Mouse (Mus musculus) urinary bladder, postnatal 25 days (tissue): Measurements from ENCODE around the gene Lrp10.

Experiments used
- DNase-seq: peaks from one replicate; pipeline ENCODE4 v3.0.0; 2022; ENCODE audit warnings: low spot score

Lrp10 gene

DNA sequence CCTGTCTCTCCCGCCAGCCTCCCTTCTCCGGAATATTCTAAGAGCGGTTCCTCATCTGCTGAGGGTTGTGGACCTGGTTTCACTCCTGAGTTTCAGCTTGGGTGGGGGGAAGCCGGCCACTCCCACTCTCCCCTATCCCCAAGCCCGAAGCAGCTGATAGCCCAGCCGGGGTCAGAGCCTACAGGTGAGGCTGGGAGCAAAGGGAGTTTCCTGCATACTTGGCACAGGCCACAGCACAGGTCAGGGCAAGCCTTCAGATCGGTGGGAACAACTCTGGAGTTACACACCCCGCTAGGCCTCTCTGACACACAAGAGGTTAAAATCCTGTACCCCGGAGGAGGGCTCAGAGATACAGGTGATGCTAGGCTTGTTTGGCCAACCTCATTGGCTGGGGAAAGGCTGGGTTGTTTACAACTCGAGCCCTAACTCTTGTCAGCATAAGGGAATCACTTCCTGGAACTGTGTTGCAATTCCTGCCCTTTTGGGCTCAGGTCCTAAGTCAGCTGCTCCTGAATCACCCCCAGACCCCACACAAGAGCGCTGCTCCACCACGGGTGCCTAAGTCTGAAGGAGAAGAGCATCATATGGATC is 29.9 kb upstream of the Lrp10 start:
- peak; percentile 49 for DNase-seq

DNA sequence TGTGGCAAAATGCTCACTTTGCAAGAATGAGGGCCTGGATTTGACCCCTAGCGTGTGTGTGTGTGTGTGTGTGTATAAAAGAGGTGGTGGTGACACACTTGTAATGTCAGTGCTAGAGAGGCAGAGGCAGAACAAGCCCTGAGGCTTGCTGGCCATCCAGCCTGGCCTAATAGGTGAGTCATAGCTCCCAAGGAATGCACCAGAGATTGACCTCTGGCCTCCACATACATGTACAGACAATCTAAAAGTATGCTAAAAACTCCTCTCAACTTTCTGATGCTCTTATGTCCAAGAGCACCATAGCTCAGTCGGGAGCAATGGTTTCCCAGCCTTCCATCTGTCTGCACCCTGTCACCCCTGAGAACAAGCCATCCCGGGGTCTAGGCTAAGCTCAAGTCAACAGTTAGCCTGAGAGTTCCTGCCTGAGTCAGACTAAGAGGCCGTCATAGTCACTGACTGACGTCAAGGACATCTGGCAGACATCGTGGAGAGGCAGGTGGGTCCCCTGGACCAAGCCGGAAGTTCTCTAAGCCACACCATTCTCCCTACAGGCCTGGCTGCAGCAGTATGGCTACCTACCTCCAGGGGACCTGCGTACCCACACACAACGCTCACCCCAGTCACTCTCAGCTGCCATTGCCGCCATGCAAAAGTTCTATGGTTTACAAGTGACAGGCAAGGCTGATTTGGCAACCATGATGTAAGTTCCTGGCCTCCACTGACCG is 28.6 kb upstream of the Lrp10 start:
- no peak for DNase-seq

DNA sequence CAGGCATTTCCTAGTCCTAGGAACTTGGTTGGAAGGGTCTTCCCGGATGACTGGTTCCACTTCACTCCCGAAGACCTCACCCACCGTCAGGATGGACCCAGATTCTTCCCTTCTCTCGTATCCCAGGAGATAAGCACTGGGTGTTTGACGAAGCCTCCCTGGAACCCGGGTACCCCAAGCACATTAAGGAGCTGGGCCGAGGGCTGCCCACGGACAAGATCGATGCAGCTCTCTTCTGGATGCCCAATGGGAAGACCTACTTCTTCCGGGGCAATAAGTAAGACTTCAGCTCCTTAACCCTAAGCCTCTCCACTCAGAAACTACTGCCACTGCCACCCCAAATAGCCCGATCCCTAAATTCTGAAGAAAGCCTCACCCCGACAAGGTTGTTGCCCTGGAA is 24.8 kb upstream of the Lrp10 start:
- no peak for DNase-seq

DNA sequence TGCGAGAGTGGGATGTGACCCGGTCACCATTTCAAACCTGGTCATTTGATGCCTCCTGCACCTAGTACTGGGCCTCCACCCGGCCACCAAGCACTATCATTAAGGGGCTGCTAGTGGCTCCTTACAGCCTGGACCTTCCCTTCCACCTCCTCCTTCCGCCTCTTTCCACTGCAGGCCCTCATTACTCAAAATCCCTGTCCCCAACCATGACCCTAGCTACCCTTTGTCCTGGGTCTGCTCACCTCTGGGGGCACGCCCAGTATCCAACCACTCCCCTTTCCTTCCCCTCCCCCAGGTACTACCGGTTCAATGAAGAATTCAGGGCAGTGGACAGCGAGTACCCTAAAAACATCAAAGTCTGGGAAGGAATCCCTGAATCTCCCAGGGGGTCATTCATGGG is 24.3 kb upstream of the Lrp10 start:
- DNase-seq, result no peak

DNA sequence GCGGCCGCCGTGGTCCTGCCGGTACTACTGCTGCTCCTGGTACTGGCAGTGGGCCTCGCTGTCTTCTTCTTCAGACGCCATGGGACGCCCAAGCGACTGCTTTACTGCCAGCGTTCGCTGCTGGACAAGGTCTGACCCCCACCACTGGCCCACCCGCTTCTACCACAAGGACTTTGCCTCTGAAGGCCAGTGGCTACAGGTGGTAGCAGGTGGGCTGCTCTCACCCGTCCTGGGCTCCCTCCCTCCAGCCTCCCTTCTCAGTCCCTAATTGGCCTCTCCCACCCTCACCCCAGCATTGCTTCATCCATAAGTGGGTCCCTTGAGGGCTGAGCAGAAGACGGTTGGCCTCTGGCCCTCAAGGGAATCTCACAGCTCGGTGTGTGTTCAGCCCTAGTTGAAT is 23.4 kb upstream of the Lrp10 start:
- no peak for DNase-seq

DNA sequence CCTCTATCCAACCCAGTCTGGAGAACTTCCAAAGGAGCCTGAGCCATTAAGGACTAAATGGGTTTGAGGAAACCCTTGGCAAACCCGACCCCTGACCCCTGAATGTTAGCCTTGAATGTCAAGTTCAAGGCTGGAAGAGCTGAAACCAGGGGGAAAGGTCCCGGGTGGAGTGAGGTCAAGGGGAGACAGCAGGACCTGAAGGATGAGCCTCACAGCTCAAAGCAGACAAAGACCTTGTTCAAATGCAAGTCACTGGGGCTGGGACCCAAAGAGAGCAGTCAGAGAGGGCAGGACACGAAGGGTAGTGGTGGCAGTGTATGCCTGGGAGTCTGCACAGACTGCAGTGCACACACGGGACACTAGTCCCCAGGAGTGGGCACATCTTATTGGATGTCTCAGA is 22.6 kb upstream of the Lrp10 start:
- no peak for DNase-seq

DNA sequence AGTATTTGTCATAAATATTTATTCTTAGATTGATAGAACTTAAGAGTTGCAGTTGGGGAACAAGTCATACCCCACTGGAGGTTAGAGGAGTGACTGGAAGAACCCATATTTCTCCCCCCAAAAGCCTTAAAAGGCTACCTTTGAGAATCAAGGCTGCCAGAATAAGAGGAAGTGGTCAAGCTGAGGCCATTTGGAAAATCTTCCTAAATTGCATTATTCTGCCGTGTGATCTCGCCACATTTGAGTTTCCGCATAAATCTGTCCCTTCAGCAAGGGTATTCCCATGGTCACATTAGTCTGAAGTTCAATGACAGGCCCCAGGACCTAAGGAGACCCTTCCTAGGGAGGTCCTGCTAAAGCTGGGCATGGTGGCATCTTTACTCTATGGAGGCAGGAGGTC is 21.4 kb upstream of the Lrp10 start:
- DNase-seq, result no peak

DNA sequence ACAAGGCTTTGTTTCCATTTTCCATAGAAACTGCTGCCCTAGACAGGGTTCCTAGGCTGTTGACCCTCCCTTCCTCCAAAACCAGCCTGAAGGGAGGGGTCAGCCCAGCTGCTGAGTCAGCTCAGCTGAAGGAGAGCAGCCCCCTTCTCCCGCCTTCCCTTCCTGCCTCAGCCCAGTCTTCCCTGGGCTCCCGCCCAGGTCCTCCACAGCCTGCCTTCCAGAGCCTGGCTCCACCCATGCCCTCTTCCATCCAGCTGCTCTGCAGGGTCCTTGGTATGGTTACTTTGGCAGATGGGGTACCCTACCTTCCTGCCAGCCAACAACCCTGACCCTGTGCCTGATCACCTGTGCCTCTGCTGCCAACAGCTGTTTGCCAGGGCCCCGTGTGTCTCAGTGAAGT is 20.7 kb upstream of the Lrp10 start:
- DNase-seq, result peak; percentile 40

DNA sequence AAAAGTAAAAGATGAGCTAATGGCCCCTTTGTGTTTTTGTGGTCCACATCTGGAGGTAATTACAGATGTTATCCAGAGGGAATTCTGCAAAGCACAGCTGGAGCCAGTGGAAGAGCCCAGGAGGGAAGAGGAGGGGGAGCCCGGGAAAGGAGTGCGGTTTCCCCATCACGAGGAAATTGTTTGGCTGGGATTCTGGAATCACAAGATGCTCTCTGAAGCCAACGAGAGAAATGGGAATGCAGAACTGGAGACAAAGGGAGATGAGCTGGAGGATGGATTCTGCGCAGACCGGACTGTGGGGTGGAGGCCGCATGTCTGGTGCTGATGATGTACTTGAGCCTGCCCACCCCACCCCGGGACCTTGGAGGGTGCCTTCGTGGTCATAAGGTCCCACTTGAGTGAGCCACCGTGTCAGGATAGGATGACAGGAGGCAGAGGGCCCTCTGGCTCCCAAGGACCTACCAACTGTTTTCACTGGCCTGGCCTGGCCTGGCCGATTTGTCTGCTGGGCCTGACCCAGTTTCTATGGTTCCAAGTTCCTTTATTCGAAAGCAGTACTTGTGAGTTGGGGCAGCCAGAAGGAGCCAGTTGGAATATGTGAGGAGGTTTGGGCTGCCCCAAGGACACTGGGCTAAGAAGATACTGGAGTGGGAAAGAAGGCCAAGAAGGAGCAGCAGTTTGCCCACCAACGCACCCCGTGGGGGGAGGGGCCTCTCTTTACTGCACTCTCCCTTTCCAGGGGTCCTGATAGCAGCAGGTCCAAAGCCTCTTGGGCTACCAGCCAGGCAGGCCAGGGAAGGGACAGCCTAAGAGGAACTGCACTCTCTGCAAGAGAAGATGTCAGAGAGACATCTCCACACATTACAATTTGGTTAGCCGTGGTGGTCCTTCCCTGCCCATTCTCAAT is 20.0 kb upstream of the Lrp10 start:
- peak; percentile 33 for DNase-seq

DNA sequence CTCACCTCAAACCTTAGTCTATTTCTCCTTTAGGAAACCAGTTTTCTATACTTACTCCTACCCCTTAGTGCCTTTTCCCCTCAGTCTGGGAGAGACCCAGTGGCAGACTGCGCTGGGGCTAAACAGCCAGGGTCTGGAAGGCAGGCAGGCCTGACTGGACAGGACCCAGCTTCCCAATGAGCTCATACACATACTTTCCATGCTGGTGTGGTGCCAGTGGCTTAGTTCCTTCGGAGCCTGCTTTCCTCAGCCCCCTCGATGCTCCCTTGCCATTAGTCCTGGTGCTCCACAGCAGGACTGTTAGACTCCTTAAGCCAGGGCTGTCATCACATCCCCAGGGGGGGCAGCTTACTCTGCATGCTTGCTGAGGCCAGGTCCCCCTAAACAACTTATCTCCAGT is 18.5 kb upstream of the Lrp10 start:
- DNase-seq, result no peak

DNA sequence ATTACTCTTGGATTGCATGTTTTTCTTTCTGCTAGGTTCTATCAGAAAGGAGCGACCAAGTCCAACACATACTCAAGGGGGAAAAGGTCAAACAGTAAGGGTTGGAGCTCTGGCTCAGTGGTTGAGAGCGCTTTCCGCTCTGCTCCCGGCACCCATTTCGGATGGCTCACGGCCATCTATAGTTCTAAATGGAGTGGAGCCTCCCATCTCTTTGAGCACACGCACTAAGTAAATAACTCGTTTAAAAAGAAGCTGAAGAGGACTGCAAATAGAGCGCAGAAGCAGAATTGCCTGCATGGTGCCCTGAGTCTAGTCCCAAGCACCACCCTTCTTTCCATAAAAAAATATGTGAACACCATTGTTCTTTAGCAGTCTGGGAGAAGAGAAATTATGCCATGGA is 10.4 kb upstream of the Lrp10 start:
- DNase-seq, result no peak

DNA sequence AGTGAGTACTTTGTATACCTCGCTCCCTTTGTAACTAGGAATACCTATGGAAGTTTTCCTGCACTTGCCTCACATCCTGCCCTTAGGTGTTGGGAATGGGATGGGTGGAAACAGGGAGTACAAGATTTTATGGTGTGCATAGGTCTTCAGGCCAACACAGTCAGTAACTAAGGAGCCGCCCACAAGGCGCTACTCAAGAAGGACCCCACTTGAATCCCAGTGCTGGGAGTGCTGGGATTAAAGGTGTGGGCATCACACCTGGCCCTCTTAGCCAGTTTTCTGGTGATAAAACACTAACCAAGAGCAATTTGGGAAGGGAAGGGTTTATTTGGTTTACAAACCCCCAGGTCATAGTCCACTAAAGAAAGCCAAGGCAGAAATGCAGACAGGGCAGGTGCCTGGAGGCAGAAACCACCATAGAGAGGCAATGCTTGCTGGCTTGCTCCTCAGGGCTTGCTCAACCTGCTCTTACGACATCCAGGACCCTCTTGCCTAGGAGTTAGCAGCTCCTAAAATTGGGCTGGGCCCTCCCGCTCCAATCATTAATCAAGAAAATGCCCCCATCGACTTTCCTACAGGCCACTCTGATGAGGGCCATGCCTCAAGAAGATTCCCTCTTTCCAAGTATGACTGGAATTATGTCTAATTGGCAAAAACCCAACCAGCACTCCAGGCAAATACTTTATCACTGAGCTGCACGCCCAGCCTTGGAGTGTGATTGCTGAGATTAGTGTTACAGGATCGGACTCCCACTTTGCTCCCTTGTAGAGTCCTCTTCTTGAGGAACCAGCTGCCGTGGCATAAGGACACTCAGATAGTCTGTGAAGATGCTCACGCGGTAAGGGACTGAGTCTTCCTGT is 9.0 kb upstream of the Lrp10 start:
- DNase-seq, result no peak

DNA sequence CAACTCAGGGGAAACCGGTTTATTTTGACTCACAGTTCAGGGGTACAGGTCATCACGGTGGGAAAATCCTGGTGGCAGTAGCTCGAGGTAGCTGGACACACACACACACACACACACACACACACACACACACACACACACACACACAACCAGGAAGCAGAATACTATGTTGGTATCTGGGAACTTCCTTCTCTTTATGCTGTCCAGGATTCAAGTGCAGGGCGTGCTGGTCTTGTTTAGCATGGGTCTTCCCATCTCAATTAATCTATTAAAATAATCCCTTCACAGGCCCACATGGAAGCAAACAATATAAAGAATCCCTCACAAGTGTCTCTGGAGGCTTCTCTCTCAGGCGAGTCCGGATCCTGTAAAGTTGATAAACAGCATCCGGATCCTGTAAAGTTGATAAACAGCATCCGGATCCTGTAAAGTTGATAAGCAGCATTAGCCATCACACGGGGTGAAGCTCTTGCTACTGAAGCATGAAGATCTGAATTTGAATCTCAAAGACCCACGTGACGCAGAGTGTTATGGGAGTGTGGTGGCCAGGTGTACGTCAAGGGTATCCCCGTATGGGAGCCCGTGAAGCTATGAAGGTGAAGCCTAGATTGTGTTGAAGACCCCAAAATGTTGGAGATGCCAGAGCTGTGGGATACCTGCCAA is 5.9 kb upstream of the Lrp10 start:
- DNase-seq, result no peak

DNA sequence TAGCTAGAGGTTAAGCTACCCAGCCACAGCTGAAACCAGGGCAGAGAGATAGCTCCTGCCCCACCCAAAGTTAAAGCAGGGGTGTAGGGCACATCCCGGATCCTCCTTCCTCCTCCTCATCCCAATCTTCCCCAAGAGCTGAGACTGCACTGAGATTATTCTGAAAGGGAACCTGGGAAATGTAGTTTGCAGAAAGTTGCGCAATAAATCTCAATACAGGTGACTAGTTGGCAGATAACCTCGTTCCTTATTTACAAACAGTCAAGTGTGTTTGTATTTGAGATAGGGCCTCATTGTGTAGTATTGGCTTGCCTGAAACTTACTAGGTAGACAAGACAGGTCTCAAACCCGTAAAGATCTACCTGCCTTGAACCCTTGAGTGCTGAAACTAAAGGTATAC is 1.8 kb upstream of the Lrp10 start:
- no peak for DNase-seq

DNA sequence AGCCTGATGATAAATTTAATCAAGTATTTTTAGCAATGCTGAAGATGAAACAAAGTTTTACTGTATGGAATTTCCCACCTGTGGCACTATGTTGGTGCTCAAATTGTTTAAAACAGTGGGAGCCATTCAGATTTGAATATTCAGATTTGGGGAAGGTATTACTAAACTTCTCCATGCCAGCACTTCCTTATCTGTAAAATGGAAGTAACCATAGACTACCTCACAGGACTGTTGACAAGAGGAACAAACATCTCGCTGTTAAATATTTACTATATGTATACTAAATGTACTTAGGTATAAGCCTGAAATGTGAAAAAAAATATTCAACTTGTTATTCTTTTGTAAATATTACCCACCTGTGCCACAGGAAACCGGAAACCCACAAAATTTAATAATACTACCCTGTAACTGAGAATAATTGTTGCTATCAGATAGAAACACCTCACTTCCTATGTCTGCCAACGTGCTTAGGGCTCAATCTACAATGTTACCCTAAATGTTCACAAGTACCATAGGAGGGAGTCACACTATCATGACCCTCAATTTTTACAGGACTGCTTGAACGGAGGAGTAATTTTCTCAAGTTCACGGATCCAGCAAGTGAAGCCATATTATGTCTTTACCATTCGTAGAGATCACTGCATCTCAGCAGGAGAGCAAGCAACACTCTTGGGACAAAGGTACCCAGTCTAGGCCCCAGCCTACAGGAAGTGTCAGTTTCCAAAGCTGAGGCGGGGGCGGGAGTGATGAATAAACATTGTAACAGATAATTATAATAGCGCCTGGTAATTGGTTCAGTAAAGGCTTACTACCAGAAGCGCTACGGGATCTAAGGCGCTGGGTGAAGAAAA is 604 bp upstream of the Lrp10 start:
- no peak for DNase-seq

DNA sequence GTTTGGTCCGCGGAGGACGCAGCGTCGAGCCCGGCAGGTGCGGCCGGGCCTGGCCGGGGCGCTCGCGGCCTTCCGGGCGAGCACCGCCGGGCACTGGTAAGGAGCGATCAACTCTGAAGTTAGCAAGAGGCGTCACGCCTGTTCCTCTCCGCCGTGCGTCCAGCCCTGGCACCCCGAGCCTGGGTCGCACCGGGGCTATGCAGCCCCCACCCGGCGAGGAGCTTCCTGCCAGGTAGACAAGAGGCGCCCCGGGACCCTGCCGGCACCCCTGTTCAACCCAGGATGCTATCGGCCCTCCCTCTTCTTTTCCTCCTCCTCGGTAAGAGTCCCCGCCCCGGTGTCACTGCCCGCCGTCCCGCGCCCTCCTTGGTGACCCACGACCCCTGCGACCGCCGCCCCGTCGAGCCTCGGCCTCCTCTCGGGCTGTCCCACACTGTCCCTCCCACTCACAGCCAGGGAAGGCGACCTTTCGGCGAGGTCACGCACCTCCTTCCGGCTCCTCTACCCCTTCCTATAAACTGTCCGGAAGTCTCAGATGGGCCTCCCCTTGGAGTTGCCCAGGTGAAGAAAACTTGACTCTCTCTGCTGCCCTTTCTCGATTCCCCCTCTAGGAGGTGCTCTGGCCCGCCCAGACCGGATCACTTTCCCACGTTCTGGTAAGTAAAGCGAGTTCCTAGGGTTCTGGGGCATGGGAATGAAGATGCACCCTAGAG is 512 bp downstream of the Lrp10 start:
- peak; percentile 51 for DNase-seq

DNA sequence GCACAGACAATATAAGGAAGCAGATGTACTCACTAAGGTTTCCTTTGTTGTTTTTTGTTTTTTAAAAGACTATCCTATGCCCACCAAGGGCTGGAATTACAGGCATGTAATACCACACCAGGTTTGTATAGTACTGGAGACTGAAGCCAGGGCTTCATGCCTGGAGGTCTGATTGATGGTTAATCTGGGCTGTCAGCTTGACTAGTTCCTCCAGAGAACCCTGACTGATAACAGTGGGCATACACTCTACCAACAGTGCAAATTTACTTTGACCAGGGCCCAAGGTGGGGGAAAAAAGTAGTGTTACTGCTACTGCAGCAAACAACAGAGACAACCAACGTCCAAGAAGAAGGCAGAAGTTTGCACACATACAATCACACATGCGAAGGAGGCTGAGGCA is 7.5 kb downstream of the Lrp10 start:
- no peak for DNase-seq

DNA sequence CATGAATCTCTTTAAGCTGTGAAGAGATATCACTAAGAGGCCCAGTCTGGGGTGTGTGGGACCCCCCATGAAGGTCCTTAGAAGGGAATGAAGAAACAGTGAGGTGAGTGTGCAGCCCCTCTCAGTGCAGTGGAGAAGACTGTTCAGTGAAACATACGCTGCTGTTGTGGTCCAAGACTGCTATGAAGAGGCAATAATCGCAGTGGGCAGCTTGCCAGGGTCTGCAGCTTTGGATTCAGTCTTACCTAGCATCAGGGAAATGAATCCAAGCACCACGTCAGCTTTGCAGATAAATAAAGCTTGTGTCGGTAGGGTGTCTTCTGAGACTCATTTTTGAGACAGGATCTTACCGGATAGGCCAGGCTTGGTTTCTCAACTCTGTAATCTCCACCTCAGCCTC is 8.7 kb downstream of the Lrp10 start:
- DNase-seq, result no peak

DNA sequence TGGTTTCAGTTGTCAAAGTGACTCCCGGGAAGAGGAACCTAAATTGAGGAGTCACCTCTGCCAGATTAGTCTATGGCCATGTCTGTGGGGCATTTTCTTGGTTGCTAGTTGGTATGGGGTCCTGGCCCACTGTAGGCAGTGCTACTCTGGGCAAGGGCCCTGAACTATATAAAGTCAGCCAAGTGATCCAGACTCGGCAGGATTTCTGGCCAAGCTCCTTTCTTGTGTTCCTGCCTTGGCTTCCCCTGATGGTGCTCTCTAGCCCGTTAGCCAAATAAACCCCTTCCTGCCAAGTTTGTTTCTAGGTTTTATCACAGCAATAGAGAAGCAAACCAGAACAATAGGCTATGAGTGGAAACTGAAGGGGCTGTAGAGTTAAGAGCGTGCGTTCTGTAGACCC is 10.8 kb downstream of the Lrp10 start:
- no peak for DNase-seq
